10 mouse cellular contexts compared by ENCODE assay signal in the genomic region with DNA sequence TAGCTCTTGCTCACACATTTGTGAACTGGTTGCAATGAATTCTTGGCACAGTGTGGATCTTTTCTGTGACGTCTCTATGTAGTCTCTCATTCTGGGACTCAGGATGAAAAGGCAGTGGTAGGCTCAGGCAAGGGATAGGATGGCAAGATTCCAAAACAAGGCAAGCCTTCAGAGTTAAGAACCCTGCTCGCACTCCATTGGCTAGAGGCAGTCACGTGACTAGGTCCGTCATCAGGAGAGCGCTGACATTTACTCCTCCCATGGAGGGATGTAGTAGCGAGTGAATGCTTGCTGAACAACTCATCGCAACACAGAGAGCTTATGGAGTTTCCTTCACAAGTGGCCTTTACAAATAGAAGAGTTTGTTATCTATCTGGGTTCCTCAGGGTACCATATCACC. TPM values are rescaled to one million over a fixed set of nuclear protein-coding genes. Genes with fewer than 3 reads are reported as not detected.
DNase-seq lines count a peak whose midpoint lies in the region; ATAC-seq lines count a peak whose summit lies in the region.
"Had no signal": no experiment of that assay in that cellular context is flagged by ENCODE, and none has a peak within 500 bp of the region (broad histone marks: within the 10 kb centered on the region; RNA-seq: fewer than 3 reads in every experiment).

No protein-coding gene starts in this region.

- peak; percentile 29 for DNase-seq in right cerebral cortex, postnatal 4 days
- no peak for DNase-seq in right cerebral cortex, adult 2 months (ENCODE audit: low spot score in 2 of 2)
- DNase-seq in embryo, embryonic 10.5 days (ENCODE audit: low spot score): peak; percentile 44
- peak; percentile 67 for DNase-seq in lung, postnatal 10 days
- no peak for DNase-seq in thymus, adult 18-20 months
- no peak for DNase-seq in left cerebral cortex, adult 8-10 months (ENCODE audit: low spot score in 2 of 2)
- DNase-seq: layer of hippocampus, adult 9-11 months; thymus, postnatal 14 days had no signal

- WGBS in liver, embryonic 12.5 days (ENCODE audit: insufficient replicate concordance): 47% methylated on average over 7 of the region's 7 CpGs

- no peak overlapping the region for H3K27ac ChIP-seq in liver, embryonic 12.5 days
- H3K27ac ChIP-seq: limb, embryonic 15.5 days had no signal

- ATAC-seq in liver, embryonic 12.5 days: no peak

- H3K27me3 ChIP-seq in liver, embryonic 12.5 days (replicated peaks): peaks cover 43% of the 10 kb centered on the region

- H3K4me2 ChIP-seq in liver, embryonic 12.5 days: no peak overlapping the region
- H3K4me2 ChIP-seq: limb, embryonic 15.5 days had no signal

- no peak overlapping the region for H3K9ac ChIP-seq in liver, embryonic 12.5 days
- H3K9ac ChIP-seq: limb, embryonic 15.5 days had no signal

- H3K9me3 ChIP-seq in liver, embryonic 12.5 days (replicated peaks): no peaks in the 10 kb centered on the region
- H3K9me3 ChIP-seq: limb, embryonic 15.5 days had no signal

- H3K36me3 ChIP-seq in liver, embryonic 12.5 days: no peaks in the 10 kb centered on the region
- H3K36me3 ChIP-seq: limb, embryonic 15.5 days had no signal

- no peak overlapping the region for H3K4me3 ChIP-seq in liver, embryonic 12.5 days
- H3K4me3 ChIP-seq: limb, embryonic 15.5 days had no signal

- H3K4me1 ChIP-seq in liver, embryonic 12.5 days: no peaks in the 10 kb centered on the region

RNA-seq across cellular contexts. Expression of a gene that starts 27.9 kb away (rescaled TPM):
- polyA plus RNA-seq in liver, embryonic 12.5 days (2016; fragmentation: Nextera tagmentation; extraction: Ambion mirVana): 0.14 and 0.51 TPM in 2 replicates
- total RNA-seq in left cerebral cortex, adult 8-10 months (2022): 1 to 10 TPM; 2.2 to 2.5 (median 2.3) TPM

Comparison
In these comparisons a context has a peak if more than half of its experiments do, and no peak if none do; other contexts are left out.
1. DNase-seq: peak in right cerebral cortex, postnatal 4 days (single experiment), embryo, embryonic 10.5 days (single experiment) and lung, postnatal 10 days (single experiment); none in right cerebral cortex, adult 2 months (0 of 2), thymus, adult 18-20 months (0 of 2) and left cerebral cortex, adult 8-10 months (0 of 2).